Mouse (Mus musculus) kidney, adult 18-20 months (tissue): ENCODE data around the gene Cmtr1.
A peak's percentile ranks its signal among the peaks of the same experiment; 100 is the strongest.

Experiments used
- DNase-seq: peaks from one replicate; pipeline ENCODE4 v3.0.0; 2021

The Cmtr1 gene

GRCm38 (mm10) chr17:29669936-29670335 lies 9.5 kb downstream of the Cmtr1 start:
- no peak for DNase-seq

DNA sequence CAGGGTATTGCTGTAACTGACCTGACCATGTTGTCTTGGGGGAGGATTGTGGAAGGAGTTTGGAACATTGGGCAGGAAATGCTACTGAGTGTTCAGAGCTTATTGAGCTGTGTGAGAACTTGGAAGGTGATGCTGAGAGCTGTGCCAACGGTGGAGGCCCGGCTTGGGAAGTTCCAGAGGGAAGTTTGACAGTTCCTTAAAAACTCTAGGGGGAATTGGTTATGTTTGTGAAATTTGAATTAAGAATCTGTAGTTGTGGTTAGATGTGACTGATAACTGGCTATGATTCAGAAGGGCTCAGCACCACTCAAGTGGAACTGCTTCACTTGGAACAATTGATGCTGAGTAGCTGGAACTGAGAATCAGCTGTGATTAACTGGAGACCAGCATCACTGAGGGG lies 10.6 kb downstream of the Cmtr1 start:
- DNase-seq, result no peak

DNA sequence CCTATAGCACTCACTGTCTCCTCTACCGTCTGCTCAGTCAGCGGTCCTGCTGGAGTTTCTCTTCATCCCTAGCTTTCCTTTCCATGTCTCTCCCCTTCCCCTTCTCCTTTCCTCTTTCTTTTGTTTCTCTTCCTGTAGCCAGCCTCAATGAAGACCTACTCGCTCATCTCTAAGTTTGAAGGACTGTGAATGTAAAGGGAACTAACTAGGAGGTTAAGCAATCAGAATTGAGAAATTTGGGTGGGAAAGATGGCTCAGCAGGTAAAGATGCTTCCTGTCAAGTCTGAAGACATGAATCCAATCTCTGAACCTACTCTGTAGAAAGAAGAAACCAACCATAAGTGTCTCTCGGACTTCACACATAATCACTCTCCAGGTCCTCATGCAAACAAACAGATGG lies 12.9 kb downstream of the Cmtr1 start:
- DNase-seq, result no peak

GRCm38 (mm10) chr17:29678526-29678925 lies 18.1 kb downstream of the Cmtr1 start:
- no peak for DNase-seq

DNA sequence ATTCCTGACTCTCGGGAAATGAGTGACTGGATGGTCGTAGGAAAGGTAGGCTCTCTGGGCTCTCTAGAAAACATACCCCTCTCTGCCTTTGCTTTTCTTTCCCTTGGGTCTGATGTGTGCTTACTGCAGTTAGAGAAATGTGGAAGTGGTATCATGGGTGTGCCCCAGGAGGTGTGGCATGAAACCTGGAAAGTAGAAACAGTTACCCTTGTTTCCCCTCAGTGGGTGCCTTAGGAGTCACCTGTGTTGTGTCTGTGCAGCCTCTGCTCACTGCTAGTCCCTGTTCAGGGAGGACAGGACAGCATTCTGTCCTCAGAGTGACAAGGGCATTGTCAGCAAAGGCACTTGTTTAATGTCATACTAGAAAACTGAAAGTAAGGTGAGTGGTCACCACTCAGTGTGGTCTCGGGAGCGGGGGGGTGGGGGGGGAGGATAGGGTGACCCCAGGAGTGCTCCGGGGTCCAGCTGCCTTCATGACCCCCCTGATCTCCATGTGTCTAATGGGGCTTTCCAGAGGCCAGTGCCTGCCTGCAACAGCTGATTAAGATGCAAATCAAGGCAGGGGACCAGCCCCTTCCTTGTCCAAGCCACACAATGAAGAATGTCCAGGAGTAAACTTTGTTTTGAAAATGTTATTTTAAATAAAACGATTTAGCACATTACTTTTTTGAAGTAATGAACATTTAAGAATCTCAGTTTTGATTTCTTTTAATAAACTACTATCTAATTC lies 18.8 kb downstream of the Cmtr1 start:
- DNase-seq, result no peak

DNA sequence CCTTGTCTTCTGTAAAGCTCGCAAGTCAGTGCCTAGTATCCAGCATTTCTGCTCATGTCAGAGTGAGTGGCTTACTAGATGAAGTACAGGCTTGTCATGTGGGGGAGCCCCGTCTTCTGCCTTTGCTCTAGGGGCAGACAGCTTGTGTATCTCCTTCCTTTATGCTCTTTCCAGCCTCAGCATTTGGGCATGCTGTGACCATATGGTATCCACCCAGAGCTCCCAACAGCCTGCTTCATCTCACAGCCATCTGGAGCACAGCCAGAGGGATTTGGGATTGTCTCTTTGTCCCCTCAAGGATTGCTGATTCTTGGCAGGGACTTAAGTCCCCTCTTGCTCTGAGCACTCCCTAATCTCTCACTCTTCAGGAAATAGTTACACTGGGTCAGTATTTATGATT lies 19.8 kb downstream of the Cmtr1 start:
- DNase-seq, result no peak

DNA sequence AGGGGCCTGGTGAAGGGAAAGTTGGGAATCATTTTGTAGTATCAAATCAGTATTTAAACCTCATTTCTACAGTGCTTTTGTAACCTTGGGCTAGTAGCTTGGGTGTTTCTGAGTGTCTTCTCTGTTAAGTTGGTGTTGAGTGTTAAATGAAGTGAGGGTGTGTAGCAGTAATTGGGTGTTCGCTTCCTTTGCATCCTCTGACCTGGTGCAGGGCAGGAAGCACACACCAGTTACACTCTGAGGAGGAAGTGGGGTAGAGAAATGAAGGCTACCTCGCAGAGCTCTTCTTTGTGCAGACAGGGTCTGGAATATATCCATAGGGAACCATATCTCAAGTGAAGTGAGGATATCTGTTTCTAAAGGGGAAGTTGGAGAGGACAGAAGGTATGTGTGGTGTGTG lies 20.5 kb downstream of the Cmtr1 start:
- no peak for DNase-seq

DNA sequence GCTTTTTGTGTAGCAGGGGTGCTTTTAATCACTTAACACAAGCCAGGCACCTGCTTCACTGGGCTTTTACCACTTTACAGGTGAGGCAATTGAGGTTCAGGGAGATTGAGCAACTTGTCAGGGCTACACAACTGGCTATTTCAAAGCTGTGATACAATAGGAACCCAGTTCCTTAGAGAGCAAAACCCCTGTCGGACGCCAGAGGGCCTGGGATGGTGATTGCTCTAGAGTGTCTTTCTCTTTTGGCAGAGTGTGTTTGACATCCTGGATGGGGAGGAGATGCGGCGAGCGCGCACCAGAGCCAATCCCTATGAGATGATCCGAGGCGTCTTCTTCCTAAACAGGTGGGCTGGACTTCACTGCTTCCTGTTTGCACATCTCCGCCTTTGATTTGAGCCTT lies 21.3 kb downstream of the Cmtr1 start:
- DNase-seq, result no peak

GRCm38 (mm10) chr17:29682261-29682660 lies 21.9 kb downstream of the Cmtr1 start:
- DNase-seq, result no peak

- DNase-seq, result no peak
These were observed 22.7 kb downstream of the Cmtr1 start for GRCm38 (mm10) chr17:29683127-29683526.

DNA sequence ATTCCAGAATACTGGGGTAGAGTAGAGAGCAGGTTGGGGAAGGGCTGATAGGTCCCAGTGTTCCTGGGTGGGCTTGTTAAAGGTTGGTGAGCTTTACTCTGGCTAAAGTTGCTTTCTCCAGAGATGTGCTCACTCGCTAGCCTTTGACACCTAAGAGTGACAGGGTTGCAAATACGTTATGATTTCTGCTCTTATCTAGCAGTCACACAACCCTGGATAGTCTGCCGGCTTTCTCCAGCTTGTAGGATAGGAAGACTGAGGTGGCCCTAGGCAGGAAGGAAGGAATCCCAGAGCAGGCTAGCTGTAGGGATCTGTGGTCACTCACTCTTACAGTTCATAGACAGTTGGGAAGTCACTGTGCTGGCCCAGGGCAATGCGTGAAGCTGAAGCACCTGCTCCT lies 23.9 kb downstream of the Cmtr1 start:
- DNase-seq, result no peak

- DNase-seq, result no peak
These were observed 26.4 kb downstream of the Cmtr1 start for GRCm38 (mm10) chr17:29686771-29687170.

GRCm38 (mm10) chr17:29687373-29687772 lies 27.0 kb downstream of the Cmtr1 start:
- DNase-seq, result no peak

- DNase-seq, result no peak
These were observed 28.2 kb downstream of the Cmtr1 start for GRCm38 (mm10) chr17:29688610-29689009.

- DNase-seq, result no peak
These were observed 29.9 kb downstream of the Cmtr1 start for GRCm38 (mm10) chr17:29690257-29690656.

- no peak for DNase-seq
These were observed 32.4 kb downstream of the Cmtr1 start for GRCm38 (mm10) chr17:29692827-29693226.

DNA sequence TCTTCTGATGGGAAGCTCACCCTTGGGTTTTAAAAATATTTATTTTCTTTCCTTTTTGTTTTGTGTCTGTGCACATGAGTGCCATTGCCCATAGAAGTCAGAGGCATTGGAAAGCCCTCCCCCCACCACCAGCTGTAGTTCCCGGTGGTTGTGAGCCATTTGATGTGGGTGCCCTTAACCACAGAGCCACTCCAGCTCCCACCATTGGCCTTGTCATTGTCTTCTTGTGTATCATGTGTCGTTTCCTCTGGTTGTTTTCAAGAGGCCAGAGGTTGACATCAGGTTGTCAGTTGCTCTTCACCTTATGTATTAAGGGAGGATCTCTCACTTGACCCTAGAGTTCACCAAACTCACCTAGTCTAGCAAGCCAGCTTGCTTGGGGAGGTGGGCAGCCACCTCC lies 33.2 kb downstream of the Cmtr1 start:
- no peak for DNase-seq

DNA sequence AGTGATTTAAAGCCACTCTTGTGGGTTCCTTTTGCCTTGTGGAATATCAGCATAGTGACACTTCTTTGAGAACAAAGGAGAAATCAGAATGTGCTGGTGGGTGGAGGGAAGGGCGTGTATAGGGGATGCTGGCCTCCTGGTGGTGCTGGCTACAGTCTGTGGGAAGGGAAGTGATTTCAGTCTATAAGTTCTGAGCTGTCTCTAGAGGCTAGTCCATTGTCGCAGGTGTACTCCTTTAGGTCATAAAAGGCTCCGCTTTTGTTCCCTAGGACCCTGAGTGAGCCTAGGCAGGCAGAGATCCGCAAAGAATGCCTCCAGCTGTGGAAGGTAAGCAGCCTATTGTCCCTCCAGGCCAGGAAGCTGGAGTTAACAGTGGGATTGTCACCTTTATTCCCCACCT lies 34.1 kb downstream of the Cmtr1 start:
- DNase-seq, result no peak

GRCm38 (mm10) chr17:29696940-29697339 lies 36.5 kb downstream of the Cmtr1 start:
- DNase-seq, result no peak

GRCm38 (mm10) chr17:29698421-29698820 lies 38.0 kb downstream of the Cmtr1 start:
- DNase-seq, result no peak

- DNase-seq, result no peak
These were observed 40.2 kb downstream of the Cmtr1 start for GRCm38 (mm10) chr17:29700573-29700972.

DNA sequence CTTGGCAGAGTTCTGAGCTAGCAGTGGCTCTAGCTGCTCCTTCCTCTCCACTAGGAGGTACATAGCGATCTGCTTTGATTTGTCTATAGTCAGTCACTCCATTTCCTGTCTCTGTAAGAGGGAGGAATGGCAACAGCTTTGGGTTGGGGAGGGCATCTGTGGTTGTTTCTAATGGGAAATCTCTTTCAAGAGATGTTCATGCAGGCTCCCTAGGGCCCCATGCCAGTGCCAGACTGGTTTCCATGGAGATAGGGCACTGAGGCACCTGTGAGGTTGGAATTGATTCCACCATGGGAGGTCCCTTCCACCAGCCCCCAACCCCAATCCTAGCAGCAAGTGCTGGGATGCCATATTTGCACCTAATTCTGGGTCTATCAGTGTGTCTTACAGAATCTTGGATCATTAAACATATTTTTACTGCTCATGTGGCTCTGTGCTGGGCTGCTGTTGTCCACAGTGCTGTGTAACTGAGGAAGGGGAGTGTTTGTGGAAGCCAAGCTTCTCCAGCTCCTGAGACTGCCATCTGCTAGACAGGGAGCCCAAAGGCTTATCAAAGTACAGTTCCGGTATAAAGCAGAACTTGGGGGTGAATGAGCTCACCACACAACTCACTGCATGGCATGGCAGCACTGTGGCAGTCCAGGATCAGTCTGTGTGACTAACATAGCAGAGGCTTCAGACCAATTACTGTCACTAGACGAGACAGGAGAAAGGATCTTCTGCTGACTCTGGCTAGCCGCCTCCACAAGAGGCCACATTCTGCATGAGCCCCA lies 42.7 kb downstream of the Cmtr1 start:
- no peak for DNase-seq

DNA sequence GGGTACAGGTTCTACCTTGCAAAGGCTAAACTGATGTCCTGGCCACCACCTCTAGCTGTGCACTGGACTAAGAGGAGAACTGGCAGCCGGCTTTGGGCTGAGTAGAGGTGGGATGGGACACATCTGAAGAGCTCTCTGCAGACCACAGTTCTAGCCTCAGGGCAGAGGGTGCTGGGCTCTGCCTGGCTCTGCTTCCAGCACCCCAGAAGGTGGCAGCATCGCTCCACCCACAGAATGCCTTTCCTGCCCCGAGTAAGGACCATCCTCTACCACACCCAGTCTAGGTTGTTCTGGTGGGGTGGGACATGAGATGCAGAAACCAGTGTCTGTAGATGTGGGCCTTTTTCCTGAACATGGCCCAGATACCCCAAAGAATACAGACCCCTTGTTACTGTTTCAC lies 44.4 kb downstream of the Cmtr1 start:
- DNase-seq, result peak; percentile 41

GRCm38 (mm10) chr17:29705881-29706280 lies 45.5 kb downstream of the Cmtr1 start:
- no peak for DNase-seq
